Mouse (Mus musculus): Measurements from ENCODE around the gene Rpa2.
"Not testable (repeated sequence)": the region's sequence is repeated elsewhere in the genome, so short reads cannot be mapped to it uniquely, and the experiment has no call there.

Rpa2 gene

GRCm38 (mm10) chr4:132763125-132763524 is 5.0 kb upstream of the Rpa2 start:
- DNase-seq, result not testable (repeated sequence)

- DNase-seq, result no peak
These were observed 3.6 kb downstream of the Rpa2 start for GRCm38 (mm10) chr4:132771776-132772175.

GRCm38 (mm10) chr4:132774905-132775304 is 6.8 kb downstream of the Rpa2 start:
- no peak for DNase-seq

GRCm38 (mm10) chr4:132776764-132777163 is 8.6 kb downstream of the Rpa2 start:
- peak; percentile 68 to 70 for DNase-seq

GRCm38 (mm10) chr4:132778562-132779201 is 10.6 kb downstream of the Rpa2 start:
- no peak for DNase-seq

- no peak for DNase-seq
These were observed 12.2 kb downstream of the Rpa2 start for GRCm38 (mm10) chr4:132780288-132780687.

- DNase-seq, result no peak
These were observed 15.6 kb downstream of the Rpa2 start for GRCm38 (mm10) chr4:132783732-132784131.

- no peak for DNase-seq
These were observed 17.1 kb downstream of the Rpa2 start for GRCm38 (mm10) chr4:132785228-132785627.

GRCm38 (mm10) chr4:132789731-132790130 is 21.6 kb downstream of the Rpa2 start:
- DNase-seq, result no peak

- DNase-seq, result not testable (repeated sequence)
These were observed 25.3 kb downstream of the Rpa2 start for GRCm38 (mm10) chr4:132793322-132794004.

GRCm38 (mm10) chr4:132794028-132794427 is 25.9 kb downstream of the Rpa2 start:
- DNase-seq, result no peak

GRCm38 (mm10) chr4:132794760-132795159 is 26.6 kb downstream of the Rpa2 start:
- no peak for DNase-seq

- DNase-seq, result no peak
These were observed 27.0 kb downstream of the Rpa2 start for GRCm38 (mm10) chr4:132795171-132795570.

- DNase-seq, result peak; percentile 83 to 84
These were observed 28.2 kb downstream of the Rpa2 start, which contains the start of gene Themis2 for GRCm38 (mm10) chr4:132796196-132796886. Gene Themis2 (minus strand): TSS chr4:132796387.

- DNase-seq, result no peak
These were observed 29.3 kb downstream of the Rpa2 start for GRCm38 (mm10) chr4:132797461-132797860.

GRCm38 (mm10) chr4:132798028-132798427 is 29.9 kb downstream of the Rpa2 start:
- no peak for DNase-seq

GRCm38 (mm10) chr4:132798666-132799065 is 30.5 kb downstream of the Rpa2 start:
- DNase-seq, result not testable (repeated sequence)

GRCm38 (mm10) chr4:132799845-132800244 is 31.7 kb downstream of the Rpa2 start:
- DNase-seq, result no peak

- DNase-seq, result no peak
These were observed 33.3 kb downstream of the Rpa2 start for GRCm38 (mm10) chr4:132801176-132802077.

GRCm38 (mm10) chr4:132802171-132802637 is 34.1 kb downstream of the Rpa2 start:
- peak; percentile 50 to 59 for DNase-seq

- no peak for DNase-seq
These were observed 35.1 kb downstream of the Rpa2 start for GRCm38 (mm10) chr4:132803212-132803611.

- DNase-seq, result no peak
These were observed 35.7 kb downstream of the Rpa2 start for GRCm38 (mm10) chr4:132803876-132804275.

GRCm38 (mm10) chr4:132804331-132804730 is 36.2 kb downstream of the Rpa2 start:
- no peak for DNase-seq
